Mouse (Mus musculus): ENCODE data around the gene Tmem106a. TPM values are rescaled to one million over a fixed set of nuclear protein-coding genes. Genes with fewer than 3 reads are reported as not detected.
"Not testable (repeated sequence)": the region's sequence is repeated elsewhere in the genome, so short reads cannot be mapped to it uniquely, and the experiment has no call there.

The Tmem106a gene
- polyA plus RNA-seq, 1 experiment from 2014 or later, result 3.1 TPM

GRCm38 (mm10) chr11:101604531-101605453 lies 22.8 kb downstream of the Tmem106a start:
- 2% methylated on average over 30 of the region's 30 CpGs for WGBS
- peak; percentile 77 for ATAC-seq (replicated peaks)
- not testable (repeated sequence) for H3K4me1 ChIP-seq

GRCm38 (mm10) chr11:101607134-101607533 lies 25.1 kb downstream of the Tmem106a start:
- H3K27me3 ChIP-seq (replicated peaks); H3K27ac ChIP-seq; H3K36me3 ChIP-seq (replicated peaks); H3K9ac ChIP-seq; H3K4me2 ChIP-seq; H3K4me1 ChIP-seq; H3K4me3 ChIP-seq; ATAC-seq (replicated peaks); H3K9me3 ChIP-seq: not testable (repeated sequence)
- 85% methylated on average over 4 of the region's 4 CpGs for WGBS

More at GRCm38 (mm10) chr11:101604531-101605453, 22.8 kb downstream of the Tmem106a start:
- Histone ChIP-seq H3K4me3 (peak overlapping the region; percentile 38), H3K4me2 (peak overlapping the region; percentile 54), H3K9ac (peak overlapping the region; percentile 45), H3K27ac (peak overlapping the region; percentile 58; the same call in 1 of the 2 replicates)
- H3K36me3 ChIP-seq (replicated peaks); H3K27me3 ChIP-seq (replicated peaks); H3K9me3 ChIP-seq: not testable (repeated sequence)

GRCm38 (mm10) chr11:101610445-101610844 lies 28.4 kb downstream of the Tmem106a start:
- Histone ChIP-seq H3K9me3 (no peaks in the 10 kb centered on the region), H3K9ac (no peak overlapping the region), H3K4me1 (0 out of 2 replicates have a peak, but pooled peaks cover 7% of the 10 kb centered on the region), H3K4me2 (no peak overlapping the region), H3K27ac (no peak overlapping the region), H3K36me3 (replicated peaks) (no peaks in the 10 kb centered on the region), H3K27me3 (replicated peaks) (no peaks in the 10 kb centered on the region), H3K4me3 (no peak overlapping the region)
- 41% methylated on average over 11 of the region's 11 CpGs for WGBS
- ATAC-seq (replicated peaks), result no peak

GRCm38 (mm10) chr11:101613596-101613995 lies 31.6 kb downstream of the Tmem106a start:
- Histone ChIP-seq H3K4me1 (peaks cover 26% of the 10 kb centered on the region), H3K4me2 (no peak overlapping the region), H3K9me3 (no peaks in the 10 kb centered on the region), H3K27me3 (replicated peaks) (no peaks in the 10 kb centered on the region), H3K36me3 (replicated peaks) (no peaks in the 10 kb centered on the region), H3K9ac (no peak overlapping the region), H3K4me3 (no peak overlapping the region), H3K27ac (no peak overlapping the region)
- ATAC-seq (replicated peaks), result no peak
- WGBS, result 75% methylated on average over 6 of the region's 6 CpGs

- H3K4me3 ChIP-seq, result no peak overlapping the region
- H3K4me1 ChIP-seq, result peaks cover 26% of the 10 kb centered on the region
- H3K36me3 ChIP-seq (replicated peaks), result no peaks in the 10 kb centered on the region
- H3K27me3 ChIP-seq (replicated peaks), result no peaks in the 10 kb centered on the region
- 31% methylated on average over 4 of the region's 4 CpGs for WGBS
- H3K4me2 ChIP-seq, result no peak overlapping the region
- H3K27ac ChIP-seq, result no peak overlapping the region
- H3K9ac ChIP-seq, result no peak overlapping the region
- no peak for ATAC-seq (replicated peaks)
- no peaks in the 10 kb centered on the region for H3K9me3 ChIP-seq
Measured at GRCm38 (mm10) chr11:101614116-101614515, 32.1 kb downstream of the Tmem106a start.

GRCm38 (mm10) chr11:101615380-101615779 lies 33.3 kb downstream of the Tmem106a start:
- H3K9me3 ChIP-seq, result no peaks in the 10 kb centered on the region
- H3K36me3 ChIP-seq (replicated peaks), result no peaks in the 10 kb centered on the region
- 90% methylated on average over 6 of the region's 6 CpGs for WGBS

GRCm38 (mm10) chr11:101616104-101616503 lies 34.1 kb downstream of the Tmem106a start:
- 92% methylated on average over 8 of the region's 8 CpGs for WGBS
- H3K4me2 ChIP-seq, result no peak overlapping the region
- no peaks in the 10 kb centered on the region for H3K27me3 ChIP-seq (replicated peaks)
- H3K4me3 ChIP-seq, result no peak overlapping the region
- no peak for ATAC-seq (replicated peaks)
- H3K9me3 ChIP-seq, result no peaks in the 10 kb centered on the region
- H3K27ac ChIP-seq, result no peak overlapping the region
- H3K9ac ChIP-seq, result no peak overlapping the region
- peaks cover 26% of the 10 kb centered on the region for H3K4me1 ChIP-seq
- no peaks in the 10 kb centered on the region for H3K36me3 ChIP-seq (replicated peaks)

More at GRCm38 (mm10) chr11:101615380-101615779, 33.3 kb downstream of the Tmem106a start:
- ATAC-seq (replicated peaks), result no peak
- Histone ChIP-seq H3K4me1 (peaks cover 26% of the 10 kb centered on the region), H3K27me3 (replicated peaks) (no peaks in the 10 kb centered on the region), H3K9ac (no peak overlapping the region), H3K4me2 (no peak overlapping the region), H3K4me3 (no peak overlapping the region), H3K27ac (no peak overlapping the region)

- no peak overlapping the region for H3K9ac ChIP-seq
- no peaks in the 10 kb centered on the region for H3K27me3 ChIP-seq (replicated peaks)
- H3K4me3 ChIP-seq, result no peak overlapping the region
- peak overlapping the region; percentile 65 for H3K27ac ChIP-seq
- H3K4me2 ChIP-seq, result peak overlapping the region; percentile 39
- H3K36me3 ChIP-seq (replicated peaks), result no peaks in the 10 kb centered on the region
- peaks cover 26% of the 10 kb centered on the region for H3K4me1 ChIP-seq
- no peaks in the 10 kb centered on the region for H3K9me3 ChIP-seq
- WGBS, result 18% methylated on average over 18 of the region's 18 CpGs
- ATAC-seq (replicated peaks), result peak; percentile 50; the same call in 1 of the 2 replicates
Measured at GRCm38 (mm10) chr11:101616948-101617767, 35.1 kb downstream of the Tmem106a start.

GRCm38 (mm10) chr11:101617849-101618248 lies 35.8 kb downstream of the Tmem106a start:
- Histone ChIP-seq H3K4me3 (no peak overlapping the region), H3K9ac (no peak overlapping the region), H3K27me3 (replicated peaks) (no peaks in the 10 kb centered on the region), H3K4me2 (peak overlapping the region; percentile 39), H3K4me1 (peaks cover 26% of the 10 kb centered on the region), H3K9me3 (no peaks in the 10 kb centered on the region), H3K36me3 (replicated peaks) (no peaks in the 10 kb centered on the region), H3K27ac (peak overlapping the region; percentile 65)
- ATAC-seq (replicated peaks), result peak; percentile 69; the same call in 1 of the 2 replicates
- WGBS, result 4% methylated on average over 6 of the region's 8 CpGs

- Histone ChIP-seq H3K27me3 (replicated peaks) (no peaks in the 10 kb centered on the region), H3K4me3 (no peak overlapping the region), H3K9ac (no peak overlapping the region), H3K36me3 (replicated peaks) (no peaks in the 10 kb centered on the region), H3K27ac (no peak overlapping the region; the same call in 1 of the 2 replicates), H3K4me1 (peaks cover 26% of the 10 kb centered on the region), H3K9me3 (no peaks in the 10 kb centered on the region), H3K4me2 (no peak overlapping the region)
- 63% methylated on average over 3 of the region's 3 CpGs for WGBS
- no peak for ATAC-seq (replicated peaks)
Measured at GRCm38 (mm10) chr11:101618596-101618995, 36.6 kb downstream of the Tmem106a start.

- not testable (repeated sequence) for H3K36me3 ChIP-seq (replicated peaks); H3K4me2 ChIP-seq; H3K27me3 ChIP-seq (replicated peaks); H3K9me3 ChIP-seq; H3K4me3 ChIP-seq; H3K27ac ChIP-seq; ATAC-seq (replicated peaks); H3K9ac ChIP-seq
- peaks cover 19% of the 10 kb centered on the region for H3K4me1 ChIP-seq
- WGBS, result 90% methylated on average over 11 of the region's 11 CpGs
Measured at GRCm38 (mm10) chr11:101620022-101620655, 38.1 kb downstream of the Tmem106a start.

GRCm38 (mm10) chr11:101626649-101626994 lies 44.6 kb downstream of the Tmem106a start:
- peak; percentile 57 for ATAC-seq (replicated peaks)
- no peaks in the 10 kb centered on the region for H3K36me3 ChIP-seq (replicated peaks)
- H3K27ac ChIP-seq, result peak overlapping the region; percentile 85
- peak overlapping the region; percentile 98 for H3K4me2 ChIP-seq
- H3K9me3 ChIP-seq, result no peaks in the 10 kb centered on the region
- WGBS, result 4% methylated on average over 8 of the region's 8 CpGs
- H3K4me1 ChIP-seq, result peaks cover 8% of the 10 kb centered on the region
- H3K4me3 ChIP-seq, result peak overlapping the region; percentile 42
- H3K27me3 ChIP-seq (replicated peaks), result no peaks in the 10 kb centered on the region
- peak overlapping the region; percentile 49 for H3K9ac ChIP-seq

All from midbrain, embryonic 15.5 days (tissue).